Mouse (Mus musculus): ENCODE data around the gene Teddm3. TPM values are rescaled to one million over a fixed set of nuclear protein-coding genes. Genes with fewer than 3 reads are reported as not detected.
"Not testable (repeated sequence)": the region's sequence is repeated elsewhere in the genome, so short reads cannot be mapped to it uniquely, and the experiment has no call there.

The Teddm3 gene
- polyA plus RNA-seq, 1 experiment from 2014 or later: not detected

DNA sequence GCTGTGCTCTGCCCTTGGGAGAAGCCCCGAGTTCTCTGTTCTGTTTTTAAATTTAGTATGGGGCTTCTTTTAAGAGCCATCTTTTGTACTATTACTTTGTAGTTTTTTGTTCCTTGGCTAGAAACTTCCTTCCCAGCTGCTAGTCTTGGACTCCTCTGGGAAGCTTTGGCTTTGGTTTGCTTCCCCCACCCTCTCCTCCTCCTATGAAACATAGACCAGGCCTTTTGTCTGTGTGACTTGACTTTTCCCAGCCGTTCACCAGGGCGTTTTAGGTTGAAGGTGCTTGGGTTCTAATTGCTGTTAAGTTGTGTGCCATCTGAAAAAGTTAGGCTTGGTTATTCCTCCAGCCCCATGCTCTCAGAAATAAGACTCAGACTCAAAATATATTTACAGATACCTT is 26.1 kb downstream of the Teddm3 start:
- H3K4me2 ChIP-seq (replicated peaks; ENCODE audit: low read depth, low read length); H3K9ac ChIP-seq (ENCODE audit: low read depth, low read length); DNase-seq (ENCODE audit: low spot score); ATAC-seq (ENCODE audit: low FRiP score); H3K4me1 ChIP-seq (replicated peaks; ENCODE audit: control insufficient read depth, insufficient read depth, low read length); H3K4me3 ChIP-seq (ENCODE audit: low read depth, low read length); H3K36me3 ChIP-seq (ENCODE audit: control insufficient read depth, insufficient read depth, low read length); H3K27me3 ChIP-seq (ENCODE audit: control insufficient read depth, insufficient read depth, low read length); H3K27ac ChIP-seq (ENCODE audit: low read depth, low read length); H3K9me3 ChIP-seq (ENCODE audit: control insufficient read depth, low read length): not testable (repeated sequence)
- WGBS: 88% methylated on average over 3 of the region's 3 CpGs

DNA sequence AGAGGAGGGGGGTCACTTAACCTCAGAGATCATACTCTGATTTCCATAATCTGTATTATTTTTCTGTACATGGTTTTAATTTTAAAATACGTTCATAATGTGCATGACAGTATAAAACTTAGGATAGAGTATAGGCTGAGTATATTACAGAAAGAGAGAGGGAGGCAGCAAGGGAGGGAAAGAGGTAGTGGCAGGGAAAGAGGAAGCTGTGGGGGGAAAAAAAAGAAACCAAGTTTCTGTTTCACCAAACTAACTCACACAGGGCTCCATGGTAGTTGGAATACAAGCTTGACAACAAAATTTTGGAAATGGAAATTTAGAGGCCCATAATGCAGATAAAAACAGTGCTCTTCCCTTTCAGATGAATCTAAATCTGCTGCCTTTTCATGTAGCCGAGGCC is 31.0 kb downstream of the Teddm3 start:
- not testable (repeated sequence) for H3K4me3 ChIP-seq (ENCODE audit: low read depth, low read length); H3K27me3 ChIP-seq (ENCODE audit: control insufficient read depth, insufficient read depth, low read length)

DNA sequence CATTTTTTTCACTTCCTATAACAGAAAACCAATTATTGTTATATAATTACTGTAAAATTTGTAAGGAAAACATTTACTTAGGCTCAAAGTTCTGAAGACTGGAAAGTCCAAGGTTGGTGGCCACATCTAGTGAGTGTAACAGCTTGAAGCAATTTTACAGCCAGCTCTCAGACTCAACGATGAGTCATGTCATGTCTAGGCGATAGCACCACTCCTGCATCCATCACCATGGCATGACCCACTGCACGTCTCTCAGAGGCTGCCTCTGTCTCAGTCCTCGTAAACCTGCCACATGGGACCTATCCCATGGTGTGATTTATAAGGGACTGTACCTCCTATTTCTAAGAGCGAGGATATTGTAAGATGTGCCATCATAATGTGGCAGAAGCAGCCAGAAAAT is 37.7 kb downstream of the Teddm3 start:
- WGBS: 85% methylated on average over 5 of the region's 5 CpGs
- H3K27me3 ChIP-seq (ENCODE audit: control insufficient read depth, insufficient read depth, low read length): no peaks in the 10 kb centered on the region
- H3K9me3 ChIP-seq (ENCODE audit: control insufficient read depth, low read length): no peaks in the 10 kb centered on the region
- no peak overlapping the region for H3K27ac ChIP-seq (ENCODE audit: low read depth, low read length)
- DNase-seq (ENCODE audit: low spot score) (no peak), ATAC-seq (ENCODE audit: low FRiP score) (no peak)
- H3K4me1 ChIP-seq (replicated peaks; ENCODE audit: control insufficient read depth, insufficient read depth, low read length): no peaks in the 10 kb centered on the region
- H3K4me3 ChIP-seq (ENCODE audit: low read depth, low read length): no peak overlapping the region
- H3K9ac ChIP-seq (ENCODE audit: low read depth, low read length): no peak overlapping the region
- no peak overlapping the region for H3K4me2 ChIP-seq (replicated peaks; ENCODE audit: low read depth, low read length)
- H3K36me3 ChIP-seq (ENCODE audit: control insufficient read depth, insufficient read depth, low read length): no peaks in the 10 kb centered on the region

More for the DNA sequence above, 31.0 kb downstream of the Teddm3 start:
- DNase-seq (ENCODE audit: low spot score); H3K4me1 ChIP-seq (replicated peaks; ENCODE audit: control insufficient read depth, insufficient read depth, low read length); H3K4me2 ChIP-seq (replicated peaks; ENCODE audit: low read depth, low read length); H3K27ac ChIP-seq (ENCODE audit: low read depth, low read length); ATAC-seq (ENCODE audit: low FRiP score); H3K9ac ChIP-seq (ENCODE audit: low read depth, low read length); H3K36me3 ChIP-seq (ENCODE audit: control insufficient read depth, insufficient read depth, low read length); H3K9me3 ChIP-seq (ENCODE audit: control insufficient read depth, low read length): not testable (repeated sequence)
- 80% methylated on average over 2 of the region's 2 CpGs for WGBS

DNA sequence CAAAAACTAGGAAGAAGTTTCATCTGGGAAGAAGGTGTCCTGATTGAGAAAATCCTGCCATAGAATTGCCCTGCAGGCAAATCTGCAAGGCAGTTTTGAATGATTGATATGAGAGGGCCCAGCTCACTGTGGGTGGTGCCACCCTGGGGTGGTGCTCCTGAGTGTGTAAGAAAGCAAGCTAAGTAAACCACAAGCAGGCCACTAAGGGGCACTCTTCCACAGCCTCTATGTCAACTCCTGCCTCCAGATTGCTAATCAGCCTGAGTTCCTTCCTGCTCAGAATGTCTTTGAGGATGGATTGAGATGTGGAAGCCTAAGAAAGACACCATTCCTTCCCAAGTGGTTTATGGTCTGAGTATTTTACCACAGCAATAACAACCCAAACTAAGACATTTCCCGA is 44.3 kb downstream of the Teddm3 start:
- Histone ChIP-seq H3K27ac (ENCODE audit: low read depth, low read length) (no peak overlapping the region), H3K27me3 (ENCODE audit: control insufficient read depth, insufficient read depth, low read length) (no peaks in the 10 kb centered on the region), H3K4me3 (ENCODE audit: low read depth, low read length) (no peak overlapping the region), H3K4me2 (replicated peaks; ENCODE audit: low read depth, low read length) (no peak overlapping the region), H3K9ac (ENCODE audit: low read depth, low read length) (no peak overlapping the region), H3K36me3 (ENCODE audit: control insufficient read depth, insufficient read depth, low read length) (no peaks in the 10 kb centered on the region), H3K9me3 (ENCODE audit: control insufficient read depth, low read length) (no peaks in the 10 kb centered on the region), H3K4me1 (replicated peaks; ENCODE audit: control insufficient read depth, insufficient read depth, low read length) (no peaks in the 10 kb centered on the region)
- no peak for DNase-seq (ENCODE audit: low spot score)
- WGBS: 98% methylated on average over 1 of the region's 1 CpGs
- no peak for ATAC-seq (ENCODE audit: low FRiP score)

Other genes starting within 250 kb of the Teddm3 start
- 10.3 and 11.2 TPM in 2 replicates for gene Ephb3, start 50.8 kb upstream of the Teddm3 start, polyA plus RNA-seq (2014; fragmentation: Nextera tagmentation; extraction: Ambion mirVana)

Data from hindbrain, embryonic 11.5 days (tissue).